Mouse (Mus musculus): Measurements from ENCODE around the gene Tmem42. TPM values are rescaled to one million over a fixed set of nuclear protein-coding genes. Genes with fewer than 3 reads are reported as not detected.

The Tmem42 gene
- polyA plus RNA-seq, 1 experiment = 4.4 TPM

GRCm38 (mm10) chr9:123047665-123048064, 26.5 kb downstream of the Tmem42 start:
- Histone ChIP-seq H3K27ac (ENCODE audit: insufficient read depth, low read length) (no peak overlapping the region), H3K4me1 (ENCODE audit: control insufficient read depth, insufficient read depth, low read length) (no peaks in the 10 kb centered on the region), H3K4me3 (ENCODE audit: insufficient read depth, low read length) (no peak overlapping the region)
- no peak for TF ChIP-seq CTCF (IDR thresholded peaks at IDR 0.05; ENCODE audit: borderline replicate concordance, insufficient read depth, low read length)
- TF ChIP-seq POLR2A (IDR thresholded peaks at IDR 0.05; ENCODE audit: low read depth, low read length) = no peak

GRCm38 (mm10) chr9:123058724-123059292, 37.7 kb downstream of the Tmem42 start:
- TF ChIP-seq CTCF (IDR thresholded peaks at IDR 0.05; ENCODE audit: borderline replicate concordance, insufficient read depth, low read length) = no peak
- no peak for TF ChIP-seq POLR2A (IDR thresholded peaks at IDR 0.05; ENCODE audit: low read depth, low read length)
- Histone ChIP-seq H3K4me3 (ENCODE audit: insufficient read depth, low read length) (no peak overlapping the region), H3K27ac (ENCODE audit: insufficient read depth, low read length) (no peak overlapping the region), H3K4me1 (ENCODE audit: control insufficient read depth, insufficient read depth, low read length) (no peaks in the 10 kb centered on the region)

DNA sequence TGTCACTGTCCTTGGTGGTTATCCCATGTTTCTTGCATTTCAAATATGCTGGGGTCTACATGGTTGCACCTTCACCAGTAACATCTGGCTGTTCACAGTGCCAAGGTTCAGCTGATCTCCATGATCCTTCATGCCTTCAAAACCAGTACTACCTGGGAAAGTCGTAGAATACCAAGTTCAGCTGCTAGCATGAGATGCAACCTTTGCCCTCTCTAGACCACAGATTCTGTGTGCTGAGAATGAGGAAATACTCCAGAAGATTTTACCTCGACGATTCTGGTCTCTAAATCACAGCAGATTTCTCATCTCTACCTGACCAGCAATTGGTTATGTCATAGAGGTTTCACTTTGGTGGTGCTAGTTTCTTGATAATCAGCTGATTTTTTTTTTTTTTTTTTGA, 39.0 kb downstream of the Tmem42 start:
- no peaks in the 10 kb centered on the region for H3K4me1 ChIP-seq (ENCODE audit: control insufficient read depth, insufficient read depth, low read length)
- H3K4me3 ChIP-seq (ENCODE audit: insufficient read depth, low read length) = no peak overlapping the region
- no peak for TF ChIP-seq POLR2A (IDR thresholded peaks at IDR 0.05; ENCODE audit: low read depth, low read length)
- TF ChIP-seq CTCF (IDR thresholded peaks at IDR 0.05; ENCODE audit: borderline replicate concordance, insufficient read depth, low read length) = no peak
- H3K27ac ChIP-seq (ENCODE audit: insufficient read depth, low read length) = no peak overlapping the region

Other genes starting within 250 kb of the Tmem42 start
- gene Tcaim, start 215.8 kb upstream of the Tmem42 start, polyA plus RNA-seq (2011; ENCODE audit: insufficient read length, low read depth, missing spikeins) = 8.0 and 9.9 TPM in 2 replicates
- gene Gm35549, start 177.3 kb upstream of the Tmem42 start, polyA plus RNA-seq (2011; ENCODE audit: insufficient read length, low read depth, missing spikeins) = not detected in 2 replicates
- gene Zfp445, start 155.3 kb upstream of the Tmem42 start, polyA plus RNA-seq (2011; ENCODE audit: insufficient read length, low read depth, missing spikeins) = 74.3 and 83.7 TPM in 2 replicates
- gene Zkscan7, start 135.6 kb upstream of the Tmem42 start, polyA plus RNA-seq (2011; ENCODE audit: insufficient read length, low read depth, missing spikeins) = 4.8 and 4.9 TPM in 2 replicates
- gene Zfp105, start 98.3 kb upstream of the Tmem42 start, polyA plus RNA-seq (2011; ENCODE audit: insufficient read length, low read depth, missing spikeins) = 7.8 and 10.5 TPM in 2 replicates
- gene 1110059G10Rik, start 70.3 kb upstream of the Tmem42 start, polyA plus RNA-seq (2011; ENCODE audit: insufficient read length, low read depth, missing spikeins) = 25.7 and 34.2 TPM in 2 replicates
- gene Kif15, start 70.3 kb upstream of the Tmem42 start, polyA plus RNA-seq (2011; ENCODE audit: insufficient read length, low read depth, missing spikeins) = 32.2 and 59.5 TPM in 2 replicates
- gene Tgm4, start 13.4 kb downstream of the Tmem42 start, polyA plus RNA-seq (2011; ENCODE audit: insufficient read length, low read depth, missing spikeins) = not detected in 2 replicates
- gene Zdhhc3, start 91.9 kb downstream of the Tmem42 start, polyA plus RNA-seq (2011; ENCODE audit: insufficient read length, low read depth, missing spikeins) = 88.0 and 92.1 TPM in 2 replicates
- 28.9 and 38.1 TPM in 2 replicates for gene Exosc7, start 91.9 kb downstream of the Tmem42 start, polyA plus RNA-seq (2011; ENCODE audit: insufficient read length, low read depth, missing spikeins)
- not detected in 2 replicates for gene Clec3b, start 129.6 kb downstream of the Tmem42 start, polyA plus RNA-seq (2011; ENCODE audit: insufficient read length, low read depth, missing spikeins)
- gene Cdcp1, start 194.7 kb downstream of the Tmem42 start, polyA plus RNA-seq (2011; ENCODE audit: insufficient read length, low read depth, missing spikeins) = not detected in 2 replicates
- gene Tmem158, start 239.4 kb downstream of the Tmem42 start, polyA plus RNA-seq (2011; ENCODE audit: insufficient read length, low read depth, missing spikeins) = 1.7 and 2.1 TPM in 2 replicates